Mouse (Mus musculus): Measurements from ENCODE around the gene Ppp5c. TPM values are rescaled to one million over a fixed set of nuclear protein-coding genes. Genes with fewer than 3 reads are reported as not detected.

Gene Ppp5c
- polyA plus RNA-seq, 1 experiment from 2014 or later, result 117 TPM

- Histone ChIP-seq H3K9me3 (ENCODE audit: low read depth, low read length) (no peaks in the 10 kb centered on the region), H3K27me3 (ENCODE audit: insufficient read depth, low read length) (no peaks in the 10 kb centered on the region), H3K27ac (ENCODE audit: low read depth) (peak overlapping the region; percentile 95), H3K4me1 (ENCODE audit: insufficient read depth) (peaks cover 30% of the 10 kb centered on the region), H3K36me3 (ENCODE audit: insufficient read depth) (peaks cover 15% of the 10 kb centered on the region), H3K4me3 (ENCODE audit: low read depth, low read length) (no peak overlapping the region; the same call in 1 of the 2 replicates), H3K4me2 (peak overlapping the region; percentile 39), H3K9ac (peak overlapping the region; percentile 4)
- peak; percentile 92 for DNase-seq
- TF ChIP-seq CTCF (IDR thresholded peaks at IDR 0.05; ENCODE audit: low read depth), result no peak
- 33% methylated on average over 18 of the region's 18 CpGs for WGBS
- peak; percentile 75 for ATAC-seq (ENCODE audit: insufficient read depth)
These were observed 35.9 kb downstream of the Ppp5c start for GRCm38 (mm10) chr7:16991681-16992450.

GRCm38 (mm10) chr7:16990006-16990744 is 37.5 kb downstream of the Ppp5c start:
- H3K4me2 ChIP-seq, result peak overlapping the region; percentile 22; the same call in 1 of the 2 replicates
- H3K9ac ChIP-seq, result no peak overlapping the region
- H3K36me3 ChIP-seq (ENCODE audit: insufficient read depth), result peaks cover under 1% of the 10 kb centered on the region; the same call in 1 of the 2 replicates
- no peak for ATAC-seq (ENCODE audit: insufficient read depth)
- no peak overlapping the region for H3K4me3 ChIP-seq (ENCODE audit: low read depth, low read length)
- peak; percentile 61 for DNase-seq
- WGBS, result 27% methylated on average over 15 of the region's 15 CpGs
- H3K4me1 ChIP-seq (ENCODE audit: insufficient read depth), result peaks cover 19% of the 10 kb centered on the region
- H3K27ac ChIP-seq (ENCODE audit: low read depth), result peak overlapping the region; percentile 89
- no peaks in the 10 kb centered on the region for H3K9me3 ChIP-seq (ENCODE audit: low read depth, low read length)
- TF ChIP-seq CTCF (IDR thresholded peaks at IDR 0.05; ENCODE audit: low read depth), result no peak
- no peaks in the 10 kb centered on the region for H3K27me3 ChIP-seq (ENCODE audit: insufficient read depth, low read length)

GRCm38 (mm10) chr7:16988405-16988804 is 39.3 kb downstream of the Ppp5c start:
- Histone ChIP-seq H3K4me3 (ENCODE audit: low read depth, low read length) (no peak overlapping the region), H3K27me3 (ENCODE audit: insufficient read depth, low read length) (no peaks in the 10 kb centered on the region), H3K9ac (no peak overlapping the region), H3K9me3 (ENCODE audit: low read depth, low read length) (no peaks in the 10 kb centered on the region), H3K4me1 (ENCODE audit: insufficient read depth) (peaks cover 18% of the 10 kb centered on the region), H3K27ac (ENCODE audit: low read depth) (no peak overlapping the region), H3K4me2 (no peak overlapping the region), H3K36me3 (ENCODE audit: insufficient read depth) (no peaks in the 10 kb centered on the region)
- TF ChIP-seq CTCF (IDR thresholded peaks at IDR 0.05; ENCODE audit: low read depth), result no peak
- peak; percentile 90 for DNase-seq
- peak; percentile 14 for ATAC-seq (ENCODE audit: insufficient read depth)
- 29% methylated on average over 3 of the region's 3 CpGs for WGBS

GRCm38 (mm10) chr7:16987541-16988149 is 40.1 kb downstream of the Ppp5c start:
- no peaks in the 10 kb centered on the region for H3K9me3 ChIP-seq (ENCODE audit: low read depth, low read length)
- no peaks in the 10 kb centered on the region for H3K27me3 ChIP-seq (ENCODE audit: insufficient read depth, low read length)
- no peak for TF ChIP-seq CTCF (IDR thresholded peaks at IDR 0.05; ENCODE audit: low read depth)
- ATAC-seq (ENCODE audit: insufficient read depth) (no peak), DNase-seq (peak; percentile 13)
- no peak overlapping the region for H3K9ac ChIP-seq
- H3K36me3 ChIP-seq (ENCODE audit: insufficient read depth), result no peaks in the 10 kb centered on the region
- H3K27ac ChIP-seq (ENCODE audit: low read depth), result no peak overlapping the region
- no peak overlapping the region for H3K4me2 ChIP-seq
- 34% methylated on average over 7 of the region's 7 CpGs for WGBS
- no peak overlapping the region for H3K4me3 ChIP-seq (ENCODE audit: low read depth, low read length)
- H3K4me1 ChIP-seq (ENCODE audit: insufficient read depth), result peaks cover 22% of the 10 kb centered on the region

DNA sequence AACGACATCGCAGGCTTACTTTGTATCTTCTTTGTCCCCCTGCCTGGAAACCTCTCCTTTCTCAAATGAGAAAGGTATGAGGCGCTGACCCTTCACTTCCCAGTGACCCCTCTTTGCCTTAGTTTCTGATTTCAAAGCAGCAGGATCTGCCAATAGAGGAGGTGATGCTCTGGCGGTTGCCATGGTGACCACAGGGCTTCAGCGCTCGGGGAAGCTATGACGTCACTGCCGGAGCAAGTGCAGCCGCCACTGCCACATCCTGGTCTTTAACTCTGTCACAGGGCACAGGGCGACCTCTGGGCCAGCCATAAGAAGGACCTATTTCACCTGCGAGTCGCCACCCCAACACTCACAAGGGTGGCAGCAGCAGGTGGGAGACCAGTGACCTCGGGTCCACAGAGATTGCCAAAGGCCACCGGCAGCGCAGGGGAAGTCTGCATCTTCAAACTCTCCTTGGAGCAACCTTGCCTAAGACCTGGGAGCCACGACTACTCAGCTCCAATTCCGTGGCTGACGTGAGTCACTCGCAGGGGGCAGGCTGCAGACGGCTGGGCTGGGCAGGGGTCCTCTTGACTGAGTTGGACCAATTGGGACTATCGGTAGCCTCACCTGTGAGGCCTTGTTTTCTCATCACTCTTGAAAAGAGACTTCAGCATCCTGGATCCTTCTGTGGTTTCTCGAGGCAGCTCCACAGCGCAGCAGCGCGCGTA is 44.7 kb downstream of the Ppp5c start, which contains the start of gene Gm42372:
TSS of gene Gm42372 (plus strand) at position 228 of the 710 bp plus-strand sequence.
- Histone ChIP-seq H3K4me2 (peak within 1 kb of the TSS; percentile 35; the same call in 1 of the 2 replicates), H3K36me3 (ENCODE audit: insufficient read depth) (no peaks in the 10 kb centered on the region), H3K27ac (ENCODE audit: low read depth) (no peak within 1 kb of the TSS), H3K9ac (no peak within 1 kb of the TSS), H3K4me3 (ENCODE audit: low read depth, low read length) (no peak within 1 kb of the TSS), H3K9me3 (ENCODE audit: low read depth, low read length) (no peaks in the 10 kb centered on the region), H3K4me1 (ENCODE audit: insufficient read depth) (peaks cover 9% of the 10 kb centered on the region; the same call in 1 of the 2 replicates), H3K27me3 (ENCODE audit: insufficient read depth, low read length) (no peaks in the 10 kb centered on the region)
- TF ChIP-seq CTCF (IDR thresholded peaks at IDR 0.05; ENCODE audit: low read depth), result no peak
- ATAC-seq (ENCODE audit: insufficient read depth) (no peak), DNase-seq (peak; percentile 72)
- 23% methylated on average over 26 of the region's 26 CpGs for WGBS

DNA sequence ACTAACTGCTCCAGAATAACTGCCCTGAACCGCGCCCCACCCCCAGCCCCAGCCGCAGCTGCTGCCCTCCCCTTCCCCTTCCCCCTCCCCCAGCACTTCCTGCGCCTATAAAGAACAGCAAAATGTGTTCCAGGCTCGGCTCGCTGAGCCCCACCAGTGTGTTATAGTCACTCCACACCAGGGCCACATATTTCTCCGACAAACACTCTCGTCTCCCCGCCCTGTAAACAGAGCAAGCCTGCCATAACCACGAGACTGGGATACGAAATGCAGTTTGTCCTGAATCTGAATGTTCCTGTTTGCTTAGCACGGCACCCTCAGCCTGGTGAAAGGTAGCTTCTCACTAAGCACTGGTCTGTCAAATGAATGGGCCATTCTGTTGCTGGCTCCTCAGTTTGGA is 47.4 kb downstream of the Ppp5c start:
- H3K9me3 ChIP-seq (ENCODE audit: low read depth, low read length), result no peaks in the 10 kb centered on the region
- H3K4me2 ChIP-seq, result peak overlapping the region; percentile 53
- peaks cover 4% of the 10 kb centered on the region; the same call in 1 of the 2 replicates for H3K4me1 ChIP-seq (ENCODE audit: insufficient read depth)
- no peak for TF ChIP-seq CTCF (IDR thresholded peaks at IDR 0.05; ENCODE audit: low read depth)
- ATAC-seq (ENCODE audit: insufficient read depth) (peak; percentile 85), DNase-seq (peak; percentile 76)
- peak overlapping the region; percentile 15; the same call in 1 of the 2 replicates for H3K4me3 ChIP-seq (ENCODE audit: low read depth, low read length)
- peak overlapping the region; percentile 56 for H3K27ac ChIP-seq (ENCODE audit: low read depth)
- H3K36me3 ChIP-seq (ENCODE audit: insufficient read depth), result no peaks in the 10 kb centered on the region
- H3K27me3 ChIP-seq (ENCODE audit: insufficient read depth, low read length), result no peaks in the 10 kb centered on the region
- under 1% methylated on average over 12 of the region's 12 CpGs for WGBS
- peak overlapping the region; percentile 40 for H3K9ac ChIP-seq

All from lung, embryonic 14.5 days (tissue).